Mouse (Mus musculus) C2C12 (cell line): ENCODE data around the gene Arhgef3.

ENCODE experiments used
- CTCF ChIP-seq: IDR thresholded peaks from one replicate; pipeline ENCODE4 v1.5.1; 2011; ENCODE audit not compliant: control insufficient read depth, insufficient read depth, insufficient read length
- MAX ChIP-seq: IDR thresholded peaks from one replicate; pipeline ENCODE4 v1.6.1; 2011; ENCODE audit warnings: mild to moderate bottlenecking, control low read depth
- MYOD1 ChIP-seq: IDR thresholded peaks from one replicate; pipeline ENCODE4 v1.6.1; 2011; ENCODE audit warnings: low read depth; ENCODE audit not compliant: control insufficient read depth, insufficient read length
- MYOG ChIP-seq: IDR thresholded peaks from one replicate; pipeline ENCODE4 v1.6.1; 2011; ENCODE audit not compliant: control insufficient read depth, insufficient read length; ENCODE audit errors: extremely low read depth

DNA sequence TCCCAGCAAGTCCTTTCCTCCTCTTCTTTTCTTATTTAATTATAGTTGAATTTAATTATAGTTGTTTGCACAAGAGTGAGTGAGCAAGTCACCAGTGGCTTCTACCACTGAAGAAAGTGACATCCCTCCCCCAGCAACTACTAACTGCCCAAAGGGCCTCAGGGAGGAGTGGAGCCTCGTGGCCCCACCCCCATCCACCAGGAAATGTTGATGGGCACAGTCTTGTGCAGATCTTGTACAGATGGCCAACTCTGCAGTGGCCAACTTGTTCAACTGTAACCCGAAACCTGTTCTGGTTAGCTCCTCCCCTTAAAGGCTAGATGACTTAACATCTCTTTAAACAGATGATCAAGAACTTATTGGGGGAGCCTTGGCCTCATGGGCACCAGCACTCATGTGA is 275.0 kb downstream of the Arhgef3 start:
- TF ChIP-seq CTCF = no peak
- TF ChIP-seq MYOG = no peak
- TF ChIP-seq MYOD1 = no peak
- TF ChIP-seq MAX = no peak
